19 mouse cellular contexts compared by ENCODE assay signal in genomic region chr12:47741744-47742280, GRCm38 (mm10).
DNase-seq lines count a peak whose midpoint lies in the region; ATAC-seq and TF ChIP-seq lines count a peak whose summit lies in the region.
"Had no signal": no experiment of that assay in that cellular context is flagged by ENCODE, and none has a peak within 500 bp of the region (broad histone marks: within the 10 kb centered on the region; RNA-seq: fewer than 3 reads in every experiment).

No protein-coding gene starts in this region.

- DNase-seq in forebrain, postnatal 0 days = peak; percentile 10
- peak; percentile 29 to 37 for DNase-seq in layer of hippocampus, adult 2 months (ENCODE audit: low spot score in 2 of 2)
- DNase-seq in layer of hippocampus, postnatal 25 days (ENCODE audit: extremely low spot score in 1 of 2, low spot score in 1 of 2) = no peak
- DNase-seq in brain, adult 2 months (ENCODE audit: low read depth, low spot score) = peak; percentile 31
- peak; percentile 21 for DNase-seq in telencephalon, adult 2 months (ENCODE audit: low read depth, low spot score)
- DNase-seq: adrenal gland, postnatal 10 days; cerebellum, adult 2 months; cerebellum, postnatal 10 days; gastrocnemius, postnatal 14 days had no signal

- no peak overlapping the region for H3K27ac ChIP-seq in forebrain, postnatal 0 days (ENCODE audit: low read depth, low read length)
- no peak overlapping the region for H3K27ac ChIP-seq in forebrain, embryonic 12.5 days
- H3K27ac ChIP-seq in layer of hippocampus, adult 2 months = no peak overlapping the region
- H3K27ac ChIP-seq: embryonic facial prominence, embryonic 10.5 days; forebrain, embryonic 10.5 days; hindbrain, embryonic 10.5 days; hindbrain, embryonic 15.5 days had no signal

- H3K36me3 ChIP-seq in forebrain, postnatal 0 days (ENCODE audit: insufficient read depth) = no peaks in the 10 kb centered on the region
- H3K36me3 ChIP-seq in forebrain, embryonic 12.5 days (replicated peaks) = no peaks in the 10 kb centered on the region
- H3K36me3 ChIP-seq: embryonic facial prominence, embryonic 10.5 days; forebrain, embryonic 10.5 days; heart, embryonic 12.5 days; hindbrain, embryonic 10.5 days; hindbrain, embryonic 15.5 days had no signal

- TF ChIP-seq CTCF in forebrain, postnatal 0 days (IDR thresholded peaks at IDR 0.05; ENCODE audit: low read depth) = no peak
- TF ChIP-seq CTCF in layer of hippocampus, adult 2 months (conservative IDR thresholded peaks at IDR 0.05) = no peak

- no peaks in the 10 kb centered on the region for H3K27me3 ChIP-seq in forebrain, postnatal 0 days (ENCODE audit: insufficient read depth, low read length)
- H3K27me3 ChIP-seq in forebrain, embryonic 12.5 days = no peaks in the 10 kb centered on the region
- H3K27me3 ChIP-seq: heart, embryonic 12.5 days; hindbrain, embryonic 15.5 days had no signal

- WGBS in forebrain, postnatal 0 days = 59% methylated on average over 2 of the region's 2 CpGs
- WGBS in forebrain, embryonic 12.5 days = 85% methylated on average over 2 of the region's 2 CpGs

- H3K4me2 ChIP-seq in forebrain, postnatal 0 days (ENCODE audit: low read depth) = no peak overlapping the region
- H3K4me2 ChIP-seq in forebrain, embryonic 12.5 days = no peak overlapping the region
- H3K4me2 ChIP-seq: heart, embryonic 12.5 days; hindbrain, embryonic 15.5 days had no signal

- ATAC-seq in forebrain, postnatal 0 days = no peak
- ATAC-seq in forebrain, embryonic 12.5 days (ENCODE audit: low FRiP score) = no peak
- ATAC-seq in erythroblast, adult 5-6 weeks (replicated peaks; ENCODE audit: low FRiP score, poor library complexity, severe bottlenecking) = no peak
- ATAC-seq: inflammation-experienced regulatory T-cells, adult 6 months; intestine, postnatal 0 days had no signal

- H3K4me1 ChIP-seq in forebrain, postnatal 0 days (ENCODE audit: insufficient read depth) = no peaks in the 10 kb centered on the region
- no peaks in the 10 kb centered on the region for H3K4me1 ChIP-seq in forebrain, embryonic 12.5 days
- H3K4me1 ChIP-seq: embryonic facial prominence, embryonic 10.5 days; forebrain, embryonic 10.5 days; heart, embryonic 12.5 days; hindbrain, embryonic 10.5 days; hindbrain, embryonic 15.5 days had no signal

- H3K9ac ChIP-seq in forebrain, postnatal 0 days = no peak overlapping the region
- H3K9ac ChIP-seq in forebrain, embryonic 12.5 days = no peak overlapping the region
- H3K9ac ChIP-seq: heart, embryonic 12.5 days; hindbrain, embryonic 15.5 days had no signal

- H3K4me3 ChIP-seq in forebrain, postnatal 0 days (ENCODE audit: low read depth, low read length) = no peak overlapping the region
- H3K4me3 ChIP-seq in forebrain, embryonic 12.5 days (replicated peaks) = no peak overlapping the region
- H3K4me3 ChIP-seq in layer of hippocampus, adult 2 months = no peak overlapping the region
- H3K4me3 ChIP-seq: embryonic facial prominence, embryonic 10.5 days; erythroblast, embryonic 14.5 days; forebrain, embryonic 10.5 days; heart, embryonic 12.5 days; hindbrain, embryonic 10.5 days; hindbrain, embryonic 15.5 days had no signal

- H3K9me3 ChIP-seq in forebrain, postnatal 0 days (ENCODE audit: low read length) = no peaks in the 10 kb centered on the region
- no peaks in the 10 kb centered on the region for H3K9me3 ChIP-seq in forebrain, embryonic 12.5 days
- H3K9me3 ChIP-seq: embryonic facial prominence, embryonic 10.5 days; forebrain, embryonic 10.5 days; heart, embryonic 12.5 days; hindbrain, embryonic 10.5 days; hindbrain, embryonic 15.5 days had no signal

Comparison
In these comparisons a context has a peak if more than half of its experiments do, and no peak if none do; other contexts are left out.
1. DNase-seq: peak in forebrain, postnatal 0 days (single experiment), layer of hippocampus, adult 2 months (2 of 2), brain, adult 2 months (single experiment) and telencephalon, adult 2 months (single experiment); none in layer of hippocampus, postnatal 25 days (0 of 2).